Mouse (Mus musculus): Measurements from ENCODE around the gene Plrg1.
A peak's percentile ranks its signal among the peaks of the same experiment; 100 is the strongest.

Gene Plrg1

DNA sequence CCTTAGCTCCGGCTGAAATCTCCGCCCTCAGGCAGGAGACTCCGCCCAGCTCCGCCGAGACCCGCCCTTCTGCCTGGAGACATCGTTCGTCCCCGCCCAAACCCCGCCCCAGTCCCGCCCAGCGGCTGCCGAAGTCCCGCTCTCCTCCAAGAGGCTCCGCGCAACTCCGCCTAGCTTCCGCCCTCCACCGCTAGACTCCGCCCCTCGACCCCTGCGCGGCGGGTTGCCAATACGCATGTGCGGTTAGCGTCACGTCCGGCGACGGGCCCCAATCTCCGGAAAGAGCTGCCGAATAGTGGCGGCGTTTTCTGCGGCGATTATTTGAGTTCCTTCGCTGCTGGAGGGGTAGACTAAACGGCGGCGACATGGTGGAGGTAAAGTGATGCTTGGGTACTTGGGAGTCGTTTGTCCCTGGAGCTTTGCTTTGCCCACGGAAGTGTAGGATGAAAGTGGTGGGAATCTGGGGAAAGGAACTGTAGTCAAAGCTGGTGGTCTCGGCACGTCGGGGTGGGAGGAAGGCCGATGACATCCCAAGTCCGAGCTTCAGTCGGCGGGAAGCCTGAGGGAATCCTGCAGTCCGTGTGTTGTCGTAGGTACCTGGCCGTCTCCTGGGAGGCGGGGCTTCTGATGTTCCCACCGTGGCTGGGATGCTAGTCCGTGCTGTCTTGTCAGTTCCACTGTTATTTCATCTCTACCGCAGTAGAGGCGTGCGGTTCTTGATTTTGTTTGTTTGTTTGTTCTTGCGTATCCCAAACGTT is at the start of gene Plrg1:
Gene Plrg1 (plus strand): TSS at position 242 of the 758 bp plus-strand sequence.
- DNase-seq, result peak; percentile 99

DNA sequence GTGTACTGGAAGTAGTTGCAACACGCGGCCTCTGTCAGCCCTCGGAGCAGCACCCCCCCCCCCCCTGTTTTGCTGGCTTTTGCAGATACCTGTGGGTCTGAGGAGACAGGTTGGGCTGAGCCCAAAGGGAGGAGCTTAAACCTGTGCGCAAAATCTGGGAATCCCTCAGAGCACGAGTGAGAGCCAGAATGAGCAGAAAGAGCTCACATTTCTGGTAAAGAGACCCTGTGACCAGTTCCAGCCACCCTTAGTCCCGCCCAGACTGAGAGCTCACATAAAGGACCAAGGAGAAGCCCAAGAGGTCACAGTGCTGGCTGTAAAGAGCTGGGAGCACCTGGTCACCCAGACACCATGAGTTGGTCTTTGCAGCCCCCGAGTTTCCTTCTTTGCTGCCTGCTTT is 47.8 kb upstream of the Plrg1 start, which contains the start of gene Fgg:
Gene Fgg (plus strand): TSS at position 168 of the 400 bp plus-strand sequence.
- no peak for DNase-seq

DNA sequence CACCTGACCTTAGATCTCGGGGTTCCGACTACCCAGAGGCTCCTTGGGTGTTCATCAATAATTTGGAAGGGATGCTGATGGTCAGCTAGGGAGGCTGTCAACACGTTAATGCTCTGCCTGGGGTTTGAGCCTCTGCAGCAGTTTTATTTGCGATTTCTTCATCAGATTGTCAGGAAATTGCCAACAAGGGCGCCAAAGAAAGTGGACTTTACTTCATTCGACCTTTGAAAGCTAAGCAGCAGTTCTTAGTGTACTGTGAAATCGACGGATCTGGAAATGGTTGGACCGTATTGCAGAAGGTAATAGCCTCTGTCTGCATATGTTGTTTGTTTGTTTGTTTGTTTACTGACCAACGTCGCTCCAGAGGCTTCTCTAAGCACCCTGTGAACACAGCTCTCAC is 45.0 kb upstream of the Plrg1 start:
- no peak for DNase-seq

DNA sequence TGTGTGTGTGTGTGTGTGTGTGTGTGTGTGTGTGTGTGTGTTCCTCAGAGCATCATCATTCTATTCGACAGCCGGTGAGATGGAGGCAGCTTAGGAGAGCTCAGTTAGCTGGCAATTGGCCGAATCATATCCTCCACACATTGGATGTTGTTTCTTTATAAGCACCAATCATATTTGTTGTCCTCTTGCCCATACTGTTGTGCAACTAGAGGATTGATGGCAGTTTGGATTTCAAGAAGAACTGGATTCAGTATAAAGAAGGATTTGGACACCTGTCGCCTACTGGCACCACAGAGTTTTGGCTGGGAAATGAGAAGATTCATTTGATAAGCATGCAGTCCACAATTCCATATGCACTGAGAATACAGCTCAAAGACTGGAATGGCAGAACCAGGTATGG is 44.2 kb upstream of the Plrg1 start:
- DNase-seq, result no peak

DNA sequence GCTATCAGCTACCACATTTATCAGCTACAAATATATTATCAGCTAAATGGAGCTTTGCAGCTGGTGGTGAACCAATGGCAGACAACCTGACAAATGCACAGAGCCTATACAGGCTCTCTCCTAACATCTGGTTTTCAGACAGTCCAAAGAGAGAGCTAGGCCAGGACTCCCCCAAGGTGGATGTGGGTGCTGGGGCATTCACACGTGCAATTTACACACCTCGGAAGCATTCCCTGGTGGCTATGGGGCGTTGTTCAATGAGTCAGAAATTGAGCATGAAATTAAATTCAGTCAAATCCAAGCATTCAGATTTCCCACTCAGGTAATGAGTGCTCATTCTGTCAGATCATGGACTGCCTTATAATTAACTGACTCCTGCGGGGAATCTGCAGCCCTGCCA is 43.8 kb upstream of the Plrg1 start:
- no peak for DNase-seq

DNA sequence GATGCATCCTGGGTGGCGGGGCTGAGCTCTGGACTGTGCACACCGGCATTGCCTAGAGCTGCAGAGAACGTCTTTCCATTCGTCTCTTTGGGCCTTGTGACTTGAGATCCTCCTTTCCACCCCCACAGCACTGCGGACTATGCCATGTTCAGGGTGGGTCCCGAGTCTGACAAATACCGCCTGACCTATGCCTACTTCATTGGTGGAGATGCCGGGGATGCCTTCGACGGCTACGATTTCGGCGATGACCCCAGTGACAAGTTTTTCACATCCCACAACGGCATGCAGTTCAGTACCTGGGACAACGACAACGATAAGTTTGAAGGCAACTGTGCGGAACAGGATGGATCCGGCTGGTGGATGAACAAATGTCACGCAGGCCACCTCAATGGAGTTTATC is 42.7 kb upstream of the Plrg1 start:
- DNase-seq, result no peak

DNA sequence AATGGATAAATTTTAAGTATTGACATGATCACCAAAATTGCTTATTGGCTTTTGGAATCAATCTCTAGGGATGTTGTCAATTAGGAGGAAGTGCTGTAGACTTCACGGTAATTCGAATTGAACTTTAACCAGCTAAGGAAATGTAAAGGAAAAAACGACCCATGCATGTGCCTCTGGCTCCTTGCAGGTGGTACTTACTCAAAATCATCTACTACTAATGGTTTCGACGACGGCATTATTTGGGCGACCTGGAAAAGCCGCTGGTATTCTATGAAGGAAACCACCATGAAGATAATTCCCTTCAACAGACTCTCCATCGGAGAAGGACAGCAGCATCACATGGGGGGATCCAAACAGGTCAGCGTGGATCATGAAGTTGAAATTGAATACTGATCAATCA is 41.4 kb upstream of the Plrg1 start:
- no peak for DNase-seq

DNA sequence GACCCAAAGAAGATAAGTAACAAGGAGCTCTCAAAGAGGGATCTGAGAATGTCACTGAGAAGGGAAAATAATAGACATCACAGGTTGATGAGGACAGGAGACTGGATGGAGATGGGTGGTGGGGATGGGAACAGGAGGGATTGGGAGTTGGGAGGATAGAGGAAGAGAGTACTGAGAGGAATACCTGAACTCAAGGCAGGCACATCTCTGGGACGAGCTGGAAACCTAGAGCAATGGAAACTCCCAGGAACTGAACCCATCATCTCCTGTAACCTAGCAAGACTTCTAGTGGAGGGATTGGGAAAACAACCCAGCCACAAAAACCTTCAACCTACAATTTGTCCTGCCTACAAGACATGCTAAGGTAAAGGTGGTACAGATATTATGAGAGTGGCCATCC is 39.1 kb upstream of the Plrg1 start:
- no peak for DNase-seq

DNA sequence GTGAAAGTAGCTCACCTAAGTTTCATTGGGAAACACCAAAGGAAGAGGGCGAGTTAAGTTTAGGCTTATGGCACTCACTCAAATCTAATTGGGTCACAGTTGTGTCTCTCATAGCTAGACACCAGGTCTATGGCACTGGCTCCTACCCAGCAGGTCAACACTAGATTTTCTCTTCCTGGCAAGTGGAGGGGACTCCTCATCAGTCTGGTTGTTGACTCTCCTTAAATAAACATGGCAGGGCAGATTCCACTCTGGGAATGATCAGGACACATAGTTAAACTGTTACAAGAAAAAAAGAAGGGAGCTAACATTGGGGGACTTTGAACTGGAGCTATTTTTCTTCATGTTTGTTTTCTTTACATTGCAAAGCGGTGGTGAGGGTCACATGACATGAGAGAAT is 34.9 kb upstream of the Plrg1 start:
- no peak for DNase-seq

DNA sequence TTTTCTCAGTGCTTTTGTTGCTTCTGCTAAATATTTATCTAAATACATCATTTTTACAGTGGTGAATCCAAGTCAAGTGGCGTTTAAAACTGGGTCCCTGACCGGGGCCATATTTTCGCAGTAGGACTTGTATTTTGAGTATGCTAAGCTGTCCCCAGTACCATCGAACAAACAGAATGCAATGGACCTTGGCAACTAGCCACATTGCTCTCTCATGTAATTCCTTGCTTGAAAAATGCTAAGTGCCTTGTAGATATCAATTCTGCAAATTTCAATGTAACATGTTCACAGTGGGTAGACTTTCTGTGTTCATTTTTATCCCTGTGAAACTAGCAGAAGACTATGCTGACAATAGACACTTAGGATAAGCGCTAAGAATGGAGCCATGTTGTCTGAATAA is 34.1 kb upstream of the Plrg1 start:
- no peak for DNase-seq

DNA sequence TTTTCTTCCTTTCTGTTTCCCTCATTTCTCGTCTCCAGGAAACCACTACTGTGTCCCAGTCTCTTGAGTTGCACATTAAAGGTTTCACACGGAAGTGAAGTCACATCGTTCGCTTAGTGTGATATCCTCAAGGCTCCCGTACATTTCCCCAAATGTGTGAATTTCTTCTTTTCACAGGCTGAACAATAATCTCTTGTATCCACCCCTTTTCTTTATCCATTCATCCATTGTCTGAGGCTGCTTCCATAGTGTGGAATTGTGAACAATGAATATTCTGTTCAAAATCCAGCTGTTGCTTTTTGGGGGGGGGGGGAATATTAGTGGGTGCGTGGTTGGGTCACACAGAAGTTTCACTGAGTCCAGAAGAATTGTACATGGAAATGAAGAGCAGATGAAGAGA is 30.3 kb upstream of the Plrg1 start:
- no peak for DNase-seq

DNA sequence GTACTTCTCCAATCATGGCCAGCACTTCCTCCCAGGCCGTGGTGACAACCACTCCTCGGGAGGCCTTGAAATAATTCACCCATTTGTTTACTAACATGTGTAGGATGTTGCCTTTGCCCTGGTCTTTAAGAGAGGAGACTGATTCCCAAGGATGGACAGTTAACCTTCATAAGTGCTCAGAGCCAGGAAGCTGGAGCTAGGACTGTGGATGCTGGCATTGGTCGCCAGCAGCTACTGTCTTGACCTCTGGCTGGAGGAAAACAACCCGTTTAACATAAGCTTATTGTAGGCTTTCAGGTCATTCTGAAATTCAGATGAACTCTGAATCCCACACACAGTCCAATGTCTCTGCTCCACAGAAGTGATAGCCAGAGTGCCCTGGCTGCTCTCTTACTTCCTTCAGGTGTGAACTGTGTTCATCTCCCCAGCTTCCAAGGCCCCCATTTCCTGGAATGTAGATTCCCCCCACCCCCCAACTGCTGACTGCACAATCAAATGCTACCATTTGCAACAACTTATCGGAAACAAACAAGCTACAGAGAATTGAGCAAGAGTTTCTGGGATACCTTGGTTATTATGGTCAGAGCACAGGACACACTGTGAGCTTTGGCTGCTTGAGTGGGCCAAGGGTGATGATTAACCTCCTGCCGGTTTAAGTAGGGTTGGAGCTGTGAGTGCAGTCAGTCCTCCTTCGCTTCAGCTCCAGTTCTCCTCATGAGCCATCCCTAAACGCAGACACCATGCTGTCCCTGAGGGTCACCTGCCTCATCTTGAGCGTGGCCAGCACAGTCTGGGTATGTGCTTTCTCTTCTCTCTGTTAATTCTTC is 29.6 kb upstream of the Plrg1 start, which contains the start of gene Fga:
Gene Fga (plus strand): TSS at position 602 of the 827 bp plus-strand sequence.
- no peak for DNase-seq

DNA sequence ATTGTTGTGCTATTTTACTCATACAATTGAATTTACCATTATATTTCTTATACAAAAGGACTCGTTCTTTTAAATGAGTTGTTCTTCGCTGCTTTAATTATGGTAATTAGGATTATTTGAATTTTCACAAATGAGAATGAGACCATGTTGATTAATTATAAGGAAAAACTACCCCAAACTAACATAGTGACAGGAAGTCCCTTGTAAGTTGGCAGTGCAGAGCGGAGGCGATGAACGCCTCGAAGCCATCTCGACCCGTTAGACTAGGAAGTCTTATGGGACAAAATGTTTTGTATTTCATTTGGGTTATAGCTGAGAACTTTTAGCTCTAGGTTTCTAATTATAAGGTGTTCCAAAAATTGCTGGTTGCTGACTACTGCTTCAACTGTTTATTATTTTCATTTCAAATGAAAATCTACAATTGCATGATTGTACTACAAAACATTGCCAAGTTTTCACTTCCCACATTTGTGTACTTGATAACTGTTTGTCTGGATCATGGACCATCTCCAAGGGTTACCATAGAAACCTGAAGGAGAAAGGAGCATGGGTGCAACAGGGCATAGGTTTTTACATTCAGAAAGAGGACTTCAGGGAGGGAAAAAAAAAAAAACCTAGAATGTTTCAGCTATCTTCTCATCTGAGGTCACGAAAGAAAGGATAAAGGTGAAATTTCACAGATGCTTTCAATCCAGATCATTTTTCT is 27.6 kb upstream of the Plrg1 start:
- no peak for DNase-seq

DNA sequence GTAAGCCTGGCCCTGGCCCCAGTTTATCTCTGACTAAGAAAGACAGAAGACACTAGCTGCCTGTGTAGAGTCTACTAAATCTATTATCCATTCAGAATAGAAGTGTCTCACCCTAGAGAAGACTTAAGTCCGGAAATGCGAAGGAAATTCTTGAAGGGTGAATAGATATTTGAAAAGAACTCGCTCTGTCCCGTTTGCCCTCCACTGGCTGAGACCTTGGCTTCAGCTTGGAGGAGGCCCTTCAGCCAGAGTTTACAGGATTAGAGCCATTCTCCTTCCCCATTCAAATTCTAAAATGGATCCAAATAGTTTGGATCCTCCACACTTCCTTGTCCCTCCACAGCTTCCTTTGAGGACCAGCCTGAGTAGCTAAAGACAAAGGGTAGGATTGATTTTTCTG is 25.0 kb upstream of the Plrg1 start:
- no peak for DNase-seq

DNA sequence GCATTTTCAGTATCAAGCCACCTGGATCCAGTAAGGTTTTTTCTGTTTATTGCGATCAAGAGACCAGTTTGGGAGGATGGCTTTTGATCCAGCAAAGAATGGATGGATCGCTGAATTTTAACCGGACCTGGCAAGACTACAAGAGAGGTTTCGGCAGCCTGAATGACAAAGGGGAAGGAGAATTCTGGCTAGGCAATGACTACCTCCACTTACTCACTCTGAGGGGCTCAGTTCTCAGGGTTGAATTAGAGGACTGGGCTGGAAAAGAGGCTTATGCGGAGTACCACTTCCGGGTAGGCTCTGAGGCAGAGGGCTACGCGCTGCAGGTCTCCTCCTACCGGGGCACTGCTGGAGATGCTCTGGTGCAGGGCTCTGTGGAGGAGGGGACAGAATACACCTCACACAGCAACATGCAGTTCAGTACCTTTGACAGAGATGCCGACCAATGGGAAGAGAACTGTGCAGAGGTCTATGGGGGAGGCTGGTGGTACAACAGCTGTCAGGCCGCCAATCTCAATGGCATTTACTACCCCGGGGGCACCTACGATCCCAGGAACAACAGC is 22.5 kb upstream of the Plrg1 start:
- DNase-seq, result no peak

DNA sequence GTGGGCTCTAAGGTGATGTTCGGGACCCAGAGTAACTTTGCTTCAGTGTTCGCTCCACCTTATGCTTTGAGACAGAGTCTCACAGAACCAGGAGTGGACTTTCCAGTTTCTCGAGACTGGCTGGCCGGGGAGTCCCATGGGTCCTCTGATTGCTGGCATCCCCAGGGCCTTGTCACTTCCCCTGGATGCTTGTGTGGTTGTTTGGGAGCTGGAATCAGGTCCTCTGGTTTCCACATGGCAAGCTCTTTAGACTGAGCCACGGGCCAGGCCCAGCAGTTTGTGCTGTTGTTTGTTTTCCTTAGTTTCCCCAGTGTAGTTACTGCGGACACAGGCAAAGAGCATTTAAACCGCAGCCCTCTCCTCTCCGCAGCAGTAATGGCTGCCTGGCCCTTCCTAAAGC is 21.5 kb upstream of the Plrg1 start:
- DNase-seq, result no peak

DNA sequence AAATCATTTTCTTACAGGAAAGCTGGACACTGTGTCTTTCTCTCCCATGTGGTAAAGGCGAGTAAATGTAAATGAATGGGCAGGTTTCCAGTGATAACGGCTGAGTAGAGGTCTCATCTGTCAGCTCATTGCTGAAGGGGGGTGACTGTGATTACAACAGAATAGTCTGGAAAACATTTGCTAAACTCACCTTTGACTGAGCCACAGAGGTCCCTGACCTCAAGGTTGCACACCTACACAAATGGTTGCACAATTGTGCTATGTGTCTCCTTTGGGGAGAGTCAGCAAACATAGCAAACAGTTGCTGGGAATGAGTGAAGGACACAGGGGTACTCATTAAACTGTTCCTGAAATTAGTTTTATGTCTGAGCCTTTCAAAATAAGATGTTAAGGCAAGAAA is 16.5 kb upstream of the Plrg1 start:
- DNase-seq, result no peak

DNA sequence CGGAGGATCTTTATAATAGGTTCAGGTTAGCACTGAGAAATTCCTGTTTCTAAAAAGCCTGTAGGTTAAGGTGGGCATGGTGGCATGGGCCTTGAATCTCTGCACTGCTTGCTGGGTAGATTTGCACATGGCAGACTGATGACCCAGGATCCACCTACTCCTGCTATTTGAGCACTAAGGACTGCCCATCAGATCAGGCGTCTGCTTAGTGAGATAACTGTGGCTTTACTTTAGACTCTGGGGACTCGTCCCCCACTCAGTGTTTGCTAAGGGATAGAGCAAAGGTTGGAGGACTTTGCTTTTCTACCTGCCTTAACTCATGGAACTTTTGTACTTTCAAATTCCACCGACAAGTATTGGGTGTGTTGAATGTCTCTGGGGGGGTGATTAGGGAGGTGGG is 15.7 kb upstream of the Plrg1 start:
- DNase-seq, result no peak

DNA sequence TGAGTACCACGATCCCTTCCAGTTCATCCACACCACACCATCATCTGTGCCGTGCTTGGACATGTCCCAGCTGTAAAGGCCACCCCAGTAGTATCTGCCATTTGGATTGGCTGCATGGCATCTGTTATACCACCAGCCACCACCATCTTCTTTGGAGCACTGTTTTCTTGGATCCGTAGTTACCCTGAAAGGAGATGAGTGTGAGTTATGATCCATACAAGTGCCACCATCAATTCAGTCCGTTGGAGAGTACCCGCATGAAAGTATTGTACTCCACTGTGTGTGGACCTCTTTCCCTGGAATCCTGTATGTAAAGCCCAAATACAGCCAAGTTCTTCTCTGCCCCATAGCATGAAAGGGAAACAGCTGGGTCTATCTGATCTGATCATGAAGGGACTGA is 12.9 kb upstream of the Plrg1 start:
- no peak for DNase-seq

DNA sequence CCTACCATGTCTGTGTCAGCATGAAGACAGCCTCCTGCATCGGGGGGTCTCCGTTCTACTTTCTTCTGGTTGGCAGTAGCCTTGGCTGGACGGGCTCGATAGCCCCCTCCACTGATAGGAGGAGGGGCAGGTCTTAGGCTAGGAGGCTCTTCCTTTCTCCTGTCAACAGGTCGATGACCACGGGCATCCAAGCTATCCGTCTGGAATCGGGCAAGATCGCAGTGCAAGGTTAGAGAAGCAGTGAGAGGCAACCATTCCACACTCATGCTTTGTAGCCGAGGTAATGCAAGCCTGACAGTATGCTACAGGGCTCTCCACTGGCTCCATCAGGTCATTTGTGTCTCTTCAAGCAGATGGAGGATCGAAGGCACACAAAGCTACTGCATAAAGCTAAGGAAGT is 8.7 kb upstream of the Plrg1 start:
- DNase-seq, result no peak

DNA sequence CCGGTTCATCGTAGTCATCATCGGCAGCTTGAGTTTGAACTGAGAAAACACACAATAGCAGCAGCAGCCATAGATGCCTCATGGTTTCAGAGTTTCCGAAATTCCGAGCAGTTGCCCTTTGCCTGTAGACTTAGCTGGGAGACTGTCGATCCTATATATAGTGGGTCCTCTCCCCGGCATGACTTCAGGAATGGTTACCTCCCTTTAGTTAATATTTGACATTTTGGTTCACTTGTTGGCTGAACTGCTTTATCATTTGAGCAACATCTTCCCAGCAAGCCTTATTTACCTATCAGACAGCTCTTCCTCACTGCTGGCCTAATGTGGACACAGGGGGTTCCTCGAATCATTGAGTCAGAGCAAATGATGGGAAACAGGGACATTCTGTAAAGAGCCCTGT is 5.6 kb upstream of the Plrg1 start, which contains the start of gene Fgb:
Gene Fgb (minus strand): TSS at position 184 of the 400 bp plus-strand sequence.
- DNase-seq, result no peak

DNA sequence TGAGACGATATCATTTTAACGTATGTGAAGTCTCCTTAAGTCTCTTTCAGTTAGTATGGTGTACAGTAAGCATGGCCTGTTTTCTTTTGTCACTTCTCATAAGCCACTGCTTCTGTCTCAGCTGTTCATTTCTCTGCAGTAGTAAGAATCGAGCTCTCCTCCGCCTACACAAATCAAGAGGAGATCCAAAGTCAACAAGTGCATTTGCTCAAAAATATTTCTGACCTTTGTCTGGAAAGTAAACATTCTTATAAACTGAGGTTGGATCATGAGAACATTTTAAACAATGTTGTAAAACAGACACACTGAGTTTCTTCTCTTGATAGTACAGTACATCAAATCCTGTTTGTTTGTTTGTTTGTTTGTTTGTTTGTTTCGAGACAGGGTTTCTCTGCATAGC is 4.7 kb upstream of the Plrg1 start:
- DNase-seq, result no peak

DNA sequence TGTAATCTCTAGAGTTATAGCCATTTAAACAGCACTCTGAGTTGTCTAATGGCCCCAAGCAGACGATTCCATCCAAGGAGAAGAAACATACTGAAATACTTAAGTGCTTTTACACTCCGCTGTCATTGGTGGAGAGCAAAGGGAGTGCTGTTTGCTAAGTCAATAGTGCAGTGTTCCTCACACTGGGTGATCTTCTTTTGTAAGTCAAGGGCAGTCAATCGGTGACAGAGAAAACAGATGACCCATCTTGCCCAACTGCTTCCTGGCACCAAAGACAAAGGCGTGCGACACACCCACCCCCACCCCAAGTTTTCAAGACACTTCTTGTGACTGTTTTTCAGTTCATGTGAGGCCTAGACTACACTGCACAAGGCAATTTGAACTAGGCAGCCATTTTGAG is 3.2 kb upstream of the Plrg1 start:
- DNase-seq, result no peak

All from thymus, postnatal 14 days (tissue).